Mouse (Mus musculus) neural tube, embryonic 14.5 days (tissue): ENCODE data around the gene Serpine1. TPM values are rescaled to one million over a fixed set of nuclear protein-coding genes. Genes with fewer than 3 reads are reported as not detected.

Experiments used
- ATAC-seq: fragments of 200-750 bp; cut with Nextera tagmentation; 2 replicates; pipeline ENCODE4 v1.8.0; 2017; ENCODE audit warnings: low read depth, mild to moderate bottlenecking, moderate TSS enrichment, moderate library complexity
- H3K27ac ChIP-seq: fragments of 300-500 bp; sonication (generic); 2 replicates; pipeline ENCODE4 v1.5.1; 2014; ENCODE audit warnings: low read depth, mild to moderate bottlenecking, control low read depth, low read length, moderate library complexity, mixed read lengths
- H3K27me3 ChIP-seq: fragments of 300-500 bp; sonication (generic); 2 replicates; pipeline ENCODE4 v1.6.1; 2014; ENCODE audit warnings: low read length; ENCODE audit not compliant: control insufficient read depth, insufficient read depth
- H3K36me3 ChIP-seq: fragments of 300-500 bp; sonication (generic); 2 replicates; pipeline ENCODE4 v1.6.1; 2014; ENCODE audit warnings: low read length, mixed read lengths; ENCODE audit not compliant: control insufficient read depth, insufficient read depth
- H3K4me1 ChIP-seq: fragments of 300-500 bp; sonication (generic); 2 replicates; pipeline ENCODE4 v1.6.1; 2014; ENCODE audit warnings: low read length; ENCODE audit not compliant: control insufficient read depth, insufficient read depth
- H3K4me2 ChIP-seq: fragments of 300-500 bp; sonication (generic); 2 replicates; pipeline ENCODE4 v1.6.1; 2014; ENCODE audit warnings: mild to moderate bottlenecking, low read depth, low read length, control low read depth
- H3K4me3 ChIP-seq: fragments of 300-500 bp; sonication (generic); 2 replicates; pipeline ENCODE4 v1.5.1; 2014; ENCODE audit warnings: low read depth, low read length, control low read depth, mixed read lengths
- H3K9ac ChIP-seq: fragments of 300-500 bp; sonication (generic); replicated peaks from 2 replicates; pipeline ENCODE4 v1.6.1; 2014; ENCODE audit warnings: low read depth, mild to moderate bottlenecking, control low read depth, low read length, mixed read lengths
- H3K9me3 ChIP-seq: fragments of 300-500 bp; sonication (generic); 2 replicates; pipeline ENCODE4 v1.6.1; 2016; ENCODE audit warnings: low read length; ENCODE audit not compliant: control insufficient read depth
- WGBS: fragments of 180-500 bp; shearing (Covaris S2); extraction: QIAGEN DNeasy Blood & Tissue Kit; methylation state at CpG from one replicate; pipeline ENCODE4 v1.1.7; 2014; 5-methylcytosine and 5-hydroxymethylcytosine counted together
- polyA plus RNA-seq: library from polyadenylated mRNA; unstranded; fragments of >200 nt; fragmentation: Nextera tagmentation; extraction: Ambion mirVana; gene quantifications from 2 replicates; pipeline ENCODE4 v1.2.1, GENCODE M21; 2014

Serpine1 gene
- polyA plus RNA-seq, 1 experiment from 2014 or later: 0.44 TPM

DNA sequence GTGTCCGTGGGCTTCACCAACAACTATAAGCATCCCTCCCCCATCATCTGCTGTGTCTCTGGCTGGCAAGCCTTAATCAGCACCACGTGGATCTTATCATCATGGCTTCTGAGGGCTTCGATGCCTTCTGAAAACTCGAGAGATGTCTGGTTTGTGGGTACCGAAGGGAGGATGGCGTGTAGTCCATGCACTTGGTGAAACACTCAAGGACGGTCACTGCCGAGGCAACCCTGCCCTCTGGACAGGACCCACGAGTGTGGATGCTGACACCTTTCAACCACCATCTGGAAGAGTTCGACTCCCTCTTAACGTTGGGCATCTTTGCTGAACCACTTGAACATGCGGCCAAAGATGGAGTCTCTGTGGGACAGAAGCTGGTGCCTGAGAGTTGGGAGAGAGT lies 38.8 kb upstream of the Serpine1 start:
- Histone ChIP-seq H3K4me2 (no peak overlapping the region), H3K36me3 (no peaks in the 10 kb centered on the region), H3K27me3 (no peaks in the 10 kb centered on the region), H3K4me1 (no peaks in the 10 kb centered on the region), H3K9ac (no peak overlapping the region), H3K27ac (no peak overlapping the region), H3K9me3 (no peaks in the 10 kb centered on the region), H3K4me3 (no peak overlapping the region)
- WGBS: 96% methylated on average over 12 of the region's 12 CpGs
- no peak for ATAC-seq

- H3K4me3 ChIP-seq: no peak overlapping the region
- H3K9me3 ChIP-seq: no peaks in the 10 kb centered on the region
- H3K9ac ChIP-seq: no peak overlapping the region
- H3K4me2 ChIP-seq: no peak overlapping the region
- H3K4me1 ChIP-seq: no peaks in the 10 kb centered on the region
- ATAC-seq: no peak
- no peak overlapping the region for H3K27ac ChIP-seq
- 63% methylated on average over 25 of the region's 25 CpGs for WGBS
- no peaks in the 10 kb centered on the region for H3K36me3 ChIP-seq
- no peaks in the 10 kb centered on the region for H3K27me3 ChIP-seq
These were observed 38.0 kb upstream of the Serpine1 start for GRCm38 (mm10) chr5:137109941-137110593.

DNA sequence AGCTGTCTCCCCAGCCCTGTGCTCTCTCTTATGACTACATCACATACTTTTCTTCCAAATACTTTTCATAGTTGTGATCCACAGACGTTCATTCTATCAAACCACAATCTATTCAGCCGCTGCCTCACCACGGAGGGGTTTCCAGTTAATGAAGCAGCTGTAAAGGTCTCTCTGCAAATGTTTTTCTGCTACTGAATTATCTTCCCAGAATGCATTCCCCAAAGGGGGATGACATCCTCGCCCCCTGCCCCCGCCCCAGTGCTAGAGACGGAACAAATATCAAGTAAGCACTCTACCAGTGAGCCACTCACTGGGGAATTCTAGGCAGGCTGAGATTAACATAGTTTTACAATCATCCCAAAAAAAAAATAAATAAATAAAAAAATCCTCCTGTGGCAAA lies 36.0 kb upstream of the Serpine1 start:
- Histone ChIP-seq H3K4me1 (no peaks in the 10 kb centered on the region), H3K9me3 (no peaks in the 10 kb centered on the region), H3K36me3 (no peaks in the 10 kb centered on the region), H3K27me3 (no peaks in the 10 kb centered on the region), H3K4me2 (no peak overlapping the region), H3K4me3 (no peak overlapping the region), H3K27ac (no peak overlapping the region), H3K9ac (no peak overlapping the region)
- WGBS: 61% methylated on average over 6 of the region's 6 CpGs
- no peak for ATAC-seq

DNA sequence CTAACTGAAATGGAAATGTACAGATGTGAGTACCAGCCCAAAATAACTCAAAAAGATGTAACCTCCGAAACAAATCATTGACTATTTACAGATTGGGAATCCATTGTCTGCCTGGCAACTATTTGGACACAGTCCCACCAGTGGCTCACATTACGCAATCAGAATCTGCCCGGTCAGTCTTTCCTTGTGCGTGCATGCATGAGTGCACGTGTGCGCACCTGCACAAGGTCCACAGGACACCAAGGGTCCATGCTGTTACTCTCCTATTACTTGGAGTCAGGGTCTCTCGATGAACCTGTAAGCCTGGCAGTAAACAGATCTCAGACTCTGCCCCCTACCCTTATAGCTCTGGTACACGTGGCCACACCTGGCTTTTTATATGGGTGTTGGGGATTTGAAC lies 35.6 kb upstream of the Serpine1 start:
- no peak overlapping the region for H3K27ac ChIP-seq
- no peaks in the 10 kb centered on the region for H3K4me1 ChIP-seq
- no peaks in the 10 kb centered on the region for H3K36me3 ChIP-seq
- H3K4me2 ChIP-seq: no peak overlapping the region
- H3K9ac ChIP-seq: no peak overlapping the region
- no peak overlapping the region for H3K4me3 ChIP-seq
- H3K27me3 ChIP-seq: no peaks in the 10 kb centered on the region
- ATAC-seq: no peak
- H3K9me3 ChIP-seq: no peaks in the 10 kb centered on the region
- 83% methylated on average over 8 of the region's 8 CpGs for WGBS

- 12% methylated on average over 6 of the region's 6 CpGs for WGBS
- ATAC-seq: no peak
- no peaks in the 10 kb centered on the region for H3K27me3 ChIP-seq
These were observed 35.0 kb upstream of the Serpine1 start for GRCm38 (mm10) chr5:137107024-137107423.

GRCm38 (mm10) chr5:137106434-137106833 lies 34.4 kb upstream of the Serpine1 start:
- Histone ChIP-seq H3K9me3 (no peaks in the 10 kb centered on the region), H3K27ac (no peak overlapping the region), H3K36me3 (no peaks in the 10 kb centered on the region), H3K4me3 (no peak overlapping the region), H3K4me1 (no peaks in the 10 kb centered on the region), H3K4me2 (no peak overlapping the region), H3K27me3 (no peaks in the 10 kb centered on the region), H3K9ac (no peak overlapping the region)
- WGBS: 81% methylated on average over 4 of the region's 4 CpGs
- no peak for ATAC-seq

More at GRCm38 (mm10) chr5:137107024-137107423, 35.0 kb upstream of the Serpine1 start:
- Histone ChIP-seq H3K9ac (no peak overlapping the region), H3K4me3 (no peak overlapping the region), H3K9me3 (no peaks in the 10 kb centered on the region), H3K36me3 (no peaks in the 10 kb centered on the region), H3K4me1 (no peaks in the 10 kb centered on the region), H3K27ac (no peak overlapping the region), H3K4me2 (peak overlapping the region; percentile 12; the same call in 1 of the 2 replicates)

DNA sequence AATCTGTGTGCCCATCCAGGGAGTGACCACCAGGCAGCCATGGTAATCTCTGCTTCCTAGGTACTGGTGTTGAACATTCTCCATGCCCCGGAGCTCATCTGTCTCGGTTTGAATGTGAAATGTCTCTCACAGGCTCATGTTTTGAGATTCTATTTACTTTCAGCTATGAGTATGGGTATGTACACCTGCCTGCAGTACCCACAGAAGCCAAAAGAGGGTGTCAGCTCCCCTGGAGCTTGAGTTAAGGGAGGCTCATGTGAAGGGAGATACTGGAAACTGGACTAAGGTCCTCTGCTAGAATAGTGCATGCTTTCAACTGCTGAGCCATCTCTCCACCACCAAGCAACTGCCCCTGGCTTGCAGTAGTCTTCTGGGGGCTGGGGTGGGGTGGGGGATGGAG lies 31.9 kb upstream of the Serpine1 start:
- Histone ChIP-seq H3K27ac (no peak overlapping the region), H3K4me1 (no peaks in the 10 kb centered on the region), H3K4me2 (no peak overlapping the region), H3K9ac (no peak overlapping the region), H3K27me3 (no peaks in the 10 kb centered on the region), H3K36me3 (no peaks in the 10 kb centered on the region), H3K4me3 (no peak overlapping the region), H3K9me3 (no peaks in the 10 kb centered on the region)
- ATAC-seq: no peak
- 90% methylated on average over 2 of the region's 2 CpGs for WGBS

DNA sequence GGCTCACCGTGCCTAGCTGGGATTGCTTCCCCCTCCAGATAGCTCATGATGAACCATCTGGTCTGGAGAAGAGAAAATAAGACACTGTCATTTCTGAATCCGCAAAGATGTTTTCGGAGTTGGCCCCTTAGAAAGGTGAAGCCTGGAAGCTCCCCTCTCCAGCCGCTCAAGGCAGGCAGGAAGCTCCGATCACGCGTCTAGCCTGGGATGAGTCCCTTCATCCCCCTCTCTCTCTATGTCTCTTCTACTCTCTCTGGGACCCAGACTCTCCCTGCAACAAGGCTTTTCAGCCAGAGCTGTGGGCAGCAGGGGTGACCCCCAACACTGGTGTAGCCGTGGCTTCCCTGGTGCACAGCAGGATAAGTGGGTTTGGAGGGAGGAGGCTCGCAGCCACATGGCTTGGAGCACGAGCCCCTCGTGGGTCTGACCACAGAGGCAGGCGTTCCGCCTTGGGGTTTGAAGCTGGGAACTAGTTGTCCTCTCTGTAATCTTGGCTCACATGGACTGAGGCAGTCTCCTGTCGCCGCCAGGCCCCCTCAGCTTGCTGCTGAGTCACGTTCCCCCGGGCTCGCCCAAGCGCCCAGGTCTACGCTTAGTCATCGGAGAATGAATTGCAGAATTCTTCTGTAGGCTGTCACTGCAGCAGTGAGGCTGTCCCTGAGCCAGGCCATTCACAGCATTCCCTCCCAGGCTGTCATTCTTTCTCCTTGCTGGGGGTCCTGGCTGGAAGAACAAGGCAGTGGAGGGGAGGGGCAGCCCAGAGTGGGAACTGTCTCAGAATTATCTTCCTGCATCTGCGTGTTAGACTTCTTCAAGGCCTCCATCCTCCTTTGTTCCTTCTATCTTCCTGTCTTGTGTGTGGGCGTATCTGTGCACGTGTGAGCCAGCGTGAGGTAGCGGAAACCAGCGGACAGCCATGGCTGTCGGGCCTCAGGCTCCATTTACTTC lies 30.8 kb upstream of the Serpine1 start:
- WGBS: 77% methylated on average over 28 of the region's 28 CpGs
- H3K4me2 ChIP-seq: no peak overlapping the region
- no peak overlapping the region for H3K9ac ChIP-seq
- H3K4me3 ChIP-seq: no peak overlapping the region
- H3K27me3 ChIP-seq: no peaks in the 10 kb centered on the region
- H3K9me3 ChIP-seq: no peaks in the 10 kb centered on the region
- H3K4me1 ChIP-seq: no peaks in the 10 kb centered on the region
- H3K36me3 ChIP-seq: no peaks in the 10 kb centered on the region
- no peak for ATAC-seq
- H3K27ac ChIP-seq: no peak overlapping the region

DNA sequence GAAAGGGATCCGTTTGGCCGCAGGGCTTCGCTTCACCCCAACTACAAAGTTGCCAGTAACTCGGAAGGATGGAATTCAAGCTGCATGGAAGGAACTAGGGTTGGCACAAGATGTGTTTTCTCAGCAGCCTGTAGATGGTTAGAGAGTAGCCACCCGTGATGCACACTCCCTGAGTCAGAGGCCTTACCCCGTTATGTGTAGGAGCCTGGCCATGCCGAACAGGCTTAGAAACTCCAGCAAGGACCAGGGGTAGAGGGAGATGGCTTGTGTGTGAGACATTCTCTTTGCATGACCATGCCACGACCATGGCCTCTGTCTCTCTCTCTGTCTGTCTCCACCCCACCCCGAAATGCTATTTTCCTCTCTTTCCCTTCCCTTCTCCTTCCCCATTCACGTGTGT lies 30.0 kb upstream of the Serpine1 start:
- no peak overlapping the region for H3K4me3 ChIP-seq
- H3K36me3 ChIP-seq: no peaks in the 10 kb centered on the region
- no peaks in the 10 kb centered on the region for H3K27me3 ChIP-seq
- H3K9me3 ChIP-seq: no peaks in the 10 kb centered on the region
- no peak for ATAC-seq
- H3K27ac ChIP-seq: no peak overlapping the region
- 85% methylated on average over 10 of the region's 10 CpGs for WGBS
- no peak overlapping the region for H3K9ac ChIP-seq
- no peaks in the 10 kb centered on the region for H3K4me1 ChIP-seq
- H3K4me2 ChIP-seq: no peak overlapping the region
